Mouse (Mus musculus) gonadal fat pad, adult 2 months (tissue): ENCODE results near the gene Ndrg2. TPM values are rescaled to one million over a fixed set of nuclear protein-coding genes. Genes with fewer than 3 reads are reported as not detected.
"Not testable (repeated sequence)": the region's sequence is repeated elsewhere in the genome, so short reads cannot be mapped to it uniquely, and the experiment has no call there.

Source experiments
- DNase-seq: peaks from one replicate; pipeline ENCODE4 v3.0.0-alpha.2; 2012; ENCODE audit warnings: low read depth
- polyA plus RNA-seq: library from polyadenylated mRNA; depleted of rRNA; stranded (reverse); fragments of >200 nt; gene quantifications from 2 replicates; pipeline ENCODE4 v1.2.3, GENCODE M21; 2012; rRNA removed

Ndrg2 gene
- polyA plus RNA-seq, result 178 and 261 TPM in 2 replicates

DNA sequence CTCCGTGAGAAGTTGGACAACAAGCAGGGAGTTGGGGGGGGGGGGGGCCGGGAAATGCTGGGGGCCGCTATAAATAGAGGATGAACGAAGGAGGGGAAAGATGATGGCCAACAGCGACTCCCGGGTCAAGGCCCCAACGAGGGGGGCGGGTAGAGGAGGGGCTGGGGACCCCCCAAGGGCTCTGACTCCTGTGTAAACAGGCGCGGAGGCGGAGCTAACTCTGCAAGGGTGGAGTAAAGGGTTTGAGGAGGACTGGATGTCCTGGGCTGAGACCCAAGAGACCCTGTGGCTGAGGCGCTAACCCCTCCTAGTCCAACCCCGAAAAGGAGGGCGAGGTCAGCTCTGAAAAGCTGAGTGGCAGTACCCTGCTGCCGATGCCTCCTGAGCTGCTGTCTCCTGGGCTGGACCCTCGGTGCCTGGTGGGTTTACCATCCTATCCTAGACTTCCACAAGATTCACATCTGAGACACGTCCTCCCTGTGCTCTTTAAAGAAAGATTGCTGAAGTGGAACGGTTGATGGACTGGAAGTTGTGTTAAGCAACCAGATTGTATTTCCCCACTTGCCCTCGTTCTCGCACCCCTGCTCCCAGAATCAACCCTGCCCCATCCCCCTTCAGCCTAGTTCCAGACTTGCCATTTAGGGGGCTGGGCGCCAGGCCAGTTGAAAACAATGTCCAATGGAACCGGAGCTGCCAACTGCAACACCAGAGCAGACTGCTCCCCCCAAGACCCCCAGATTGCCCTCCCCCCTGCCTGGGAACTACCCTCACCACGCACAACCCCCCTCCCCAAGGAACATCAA lies at the start of gene Ndrg2:
TSS of gene Ndrg2 (minus strand) at position 199 of the 803 bp plus-strand sequence.
- DNase-seq, result no peak

DNA sequence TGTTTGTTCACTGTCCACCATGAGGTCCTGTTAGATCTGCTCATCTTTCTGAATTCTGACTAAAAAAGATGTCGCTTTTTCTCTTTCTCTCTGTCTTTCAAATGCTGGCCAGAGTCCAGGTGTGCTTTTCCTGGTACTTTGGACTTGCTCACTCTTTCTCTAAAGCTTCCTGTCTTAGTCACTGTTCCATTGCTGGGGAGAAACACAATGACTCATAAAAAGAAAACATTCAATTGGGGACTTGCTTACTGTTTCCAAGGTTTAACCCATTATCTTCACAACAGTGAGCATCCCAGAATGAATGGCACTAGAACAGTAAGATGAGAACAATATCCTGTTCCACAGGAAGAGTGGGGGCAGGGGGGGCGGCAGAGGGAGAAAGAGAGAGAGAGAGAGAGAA lies 46.4 kb upstream of the Ndrg2 start:
- no peak for DNase-seq

DNA sequence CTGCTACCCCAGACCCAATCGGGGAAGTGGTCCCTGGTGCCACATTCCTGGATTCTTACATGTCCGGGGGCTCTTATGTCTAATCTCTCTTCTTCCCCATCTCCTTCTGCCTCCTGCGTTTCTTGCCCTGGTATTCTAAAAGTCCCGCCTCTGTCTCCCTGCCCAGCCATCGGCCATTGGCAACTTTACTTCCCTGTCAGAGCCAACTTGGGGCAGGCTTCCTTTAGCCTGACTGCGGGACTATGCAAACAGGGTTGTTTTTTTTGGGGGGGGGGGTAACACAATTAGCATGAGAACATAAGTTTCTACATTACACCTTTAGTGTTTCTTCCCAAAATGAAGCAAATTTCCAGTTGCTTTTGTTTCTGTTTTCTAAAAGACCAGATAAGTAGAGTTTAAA lies 29.4 kb upstream of the Ndrg2 start:
- DNase-seq, result no peak

DNA sequence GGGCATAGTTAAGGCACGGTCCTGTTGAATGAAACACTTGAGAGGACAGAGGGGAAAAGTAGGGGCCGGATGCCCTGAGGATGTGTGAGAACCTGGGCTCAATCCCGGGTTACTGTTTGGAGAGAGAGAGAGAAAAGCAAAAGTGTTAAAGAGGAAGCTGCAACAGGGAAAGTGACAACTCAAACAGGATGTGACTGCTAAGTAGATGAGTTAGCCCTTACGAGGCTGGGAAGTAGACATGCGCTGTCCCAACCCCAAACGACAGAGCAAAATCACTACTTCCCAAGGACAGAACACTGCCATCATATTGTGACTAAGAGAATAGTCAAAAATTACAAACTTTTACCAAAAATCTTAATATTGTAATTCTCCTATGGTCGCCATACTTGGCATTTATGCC lies 28.3 kb upstream of the Ndrg2 start:
- DNase-seq, result no peak

DNA sequence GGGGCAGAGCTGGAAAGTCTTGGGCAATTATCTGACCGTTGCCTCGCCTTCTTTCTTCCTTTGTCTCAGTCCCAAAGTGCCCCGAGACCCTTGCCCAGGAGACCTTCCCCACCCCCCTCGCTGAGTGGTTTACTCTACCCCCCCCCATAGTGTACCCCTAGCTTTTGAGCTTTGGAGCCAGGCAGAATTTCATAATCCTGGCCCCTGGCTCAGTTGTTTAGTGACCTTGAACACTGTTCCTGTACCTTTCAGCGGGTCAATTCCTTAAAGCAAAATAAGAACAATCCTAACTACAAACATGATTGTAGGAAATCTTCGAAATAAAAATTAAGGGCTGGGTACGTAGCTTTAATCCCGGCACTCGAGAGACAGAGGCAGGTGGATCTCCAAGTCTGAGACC lies 27.6 kb upstream of the Ndrg2 start:
- no peak for DNase-seq

DNA sequence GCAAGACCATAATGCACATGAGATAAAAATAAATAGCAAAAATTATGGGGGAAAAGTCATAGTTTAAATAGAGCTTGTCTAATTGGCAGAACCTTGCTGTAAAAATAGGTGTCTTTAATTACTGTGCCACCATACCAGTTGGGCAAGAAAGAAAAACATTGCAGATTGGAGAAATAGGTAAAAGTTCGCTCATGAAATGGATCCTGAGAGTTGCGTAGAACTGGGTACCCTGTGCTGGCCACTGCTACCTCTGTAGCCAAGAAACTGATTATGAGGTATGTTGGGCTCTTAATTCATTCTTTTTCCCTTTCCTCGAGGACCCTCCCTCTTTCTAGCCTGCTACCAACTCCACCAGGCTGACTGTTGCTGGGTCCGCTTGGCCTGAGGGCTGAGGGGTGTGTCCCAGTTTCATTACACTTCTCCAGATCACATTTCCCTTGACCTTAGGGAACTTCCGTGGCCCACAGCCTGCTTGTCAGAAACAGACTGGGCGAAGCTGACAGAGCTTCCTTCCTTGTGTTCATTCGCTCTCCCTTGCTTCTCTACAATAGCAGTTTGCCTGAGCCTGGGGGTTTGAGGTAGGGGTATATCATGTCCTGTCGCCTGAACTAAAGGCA lies 27.1 kb upstream of the Ndrg2 start:
- DNase-seq, result no peak

DNA sequence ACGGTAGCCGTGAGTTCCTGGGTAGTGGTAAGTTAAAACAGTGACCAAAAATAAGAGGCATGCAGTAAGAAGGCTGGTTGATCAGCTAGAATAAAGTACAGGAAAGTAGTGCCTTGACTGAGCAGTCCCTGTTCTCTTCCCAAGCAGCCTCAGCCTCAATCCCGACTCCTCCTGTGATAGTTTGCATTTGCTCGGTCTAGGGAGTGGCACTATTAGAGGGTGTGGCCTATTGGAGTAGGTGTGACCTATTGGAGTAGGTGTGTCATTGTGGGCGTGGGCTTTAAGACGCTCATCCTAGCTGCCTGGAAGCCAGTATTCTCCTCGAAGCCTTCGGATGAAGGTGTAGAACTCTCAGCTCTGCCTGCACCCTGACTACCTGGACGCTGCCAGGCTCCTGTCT lies 25.0 kb upstream of the Ndrg2 start:
- DNase-seq, result no peak

DNA sequence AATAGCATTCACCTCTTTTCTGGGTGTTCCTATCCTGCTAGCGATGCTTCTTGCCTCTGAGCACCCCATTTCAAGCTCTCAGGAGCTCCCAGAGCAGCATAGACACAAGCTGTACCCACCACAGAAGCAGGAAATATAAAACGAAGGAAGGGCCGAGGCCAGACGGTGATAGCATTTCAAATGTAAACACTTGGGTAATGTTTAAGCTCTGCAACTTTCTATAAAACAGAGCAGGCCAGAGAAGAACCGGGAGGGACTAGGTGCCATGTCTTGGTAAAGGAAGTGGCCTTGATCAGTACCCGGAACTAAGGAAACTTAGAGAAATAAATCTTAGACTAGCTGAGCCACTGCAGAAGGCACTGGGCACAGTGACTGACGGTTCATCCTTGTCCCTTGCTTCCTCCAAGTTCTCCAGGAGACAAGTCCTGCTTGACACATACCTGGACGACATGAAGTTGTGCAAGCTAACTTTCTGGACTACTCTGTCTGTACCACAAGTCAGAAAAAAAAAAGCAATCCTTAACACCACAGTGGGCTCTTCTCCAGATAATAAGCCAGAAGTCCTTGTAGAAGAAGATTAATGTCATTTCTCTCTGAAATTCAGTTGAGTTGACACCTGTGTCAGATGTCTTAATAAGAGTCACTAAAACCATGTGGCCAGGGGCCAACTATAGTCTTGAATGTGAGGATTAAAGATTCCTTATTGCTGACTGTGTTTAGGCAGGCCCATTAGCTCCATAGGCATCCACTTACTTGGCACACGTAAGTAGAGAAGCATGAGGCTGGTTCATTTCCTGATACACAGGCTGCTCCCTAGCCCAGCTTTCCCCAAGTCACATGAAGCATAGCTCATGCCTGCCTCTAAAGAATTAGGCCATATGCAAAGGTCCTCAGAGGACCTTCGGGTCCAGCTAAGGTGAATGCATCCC lies 18.4 kb upstream of the Ndrg2 start:
- DNase-seq, result peak; percentile 99

DNA sequence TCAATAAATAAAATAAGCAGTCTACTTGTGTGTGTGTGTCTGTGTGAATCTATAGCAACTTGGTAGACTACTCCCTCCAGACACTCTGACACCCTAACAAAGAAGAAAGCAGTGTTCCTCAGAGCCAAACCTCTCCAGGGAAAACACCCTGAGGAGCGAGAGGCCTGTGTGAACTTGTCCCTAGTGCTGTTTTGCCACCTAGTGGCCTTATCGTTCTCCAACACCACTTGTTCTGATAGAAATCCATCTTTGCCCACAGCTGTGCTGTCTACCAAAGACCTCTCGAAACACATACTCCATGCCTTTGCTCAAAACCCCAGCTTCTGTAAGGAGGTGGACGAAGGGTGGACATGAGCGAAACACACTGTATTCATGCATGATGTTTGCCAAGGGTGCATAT lies 16.9 kb upstream of the Ndrg2 start:
- DNase-seq, result no peak

DNA sequence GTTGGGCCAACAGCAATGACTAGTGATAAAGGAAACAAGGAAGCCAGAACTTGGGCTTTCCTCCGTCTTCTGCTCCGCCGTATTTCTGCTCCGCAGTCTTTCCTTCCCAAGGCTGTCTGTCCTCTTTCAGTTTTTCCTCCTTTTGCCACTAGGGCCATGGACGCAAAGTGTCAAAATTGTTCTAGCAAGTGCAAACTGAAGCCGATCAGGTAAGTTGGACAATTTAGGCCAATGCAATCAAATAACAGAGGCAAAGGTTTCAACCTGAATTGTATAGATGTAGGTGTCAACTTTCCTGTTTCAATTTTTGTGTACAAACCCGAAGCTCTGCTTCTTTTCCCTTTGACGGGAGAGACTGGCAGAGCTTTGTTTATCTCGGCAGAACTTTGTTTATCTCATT lies 16.0 kb upstream of the Ndrg2 start:
- DNase-seq, result no peak

DNA sequence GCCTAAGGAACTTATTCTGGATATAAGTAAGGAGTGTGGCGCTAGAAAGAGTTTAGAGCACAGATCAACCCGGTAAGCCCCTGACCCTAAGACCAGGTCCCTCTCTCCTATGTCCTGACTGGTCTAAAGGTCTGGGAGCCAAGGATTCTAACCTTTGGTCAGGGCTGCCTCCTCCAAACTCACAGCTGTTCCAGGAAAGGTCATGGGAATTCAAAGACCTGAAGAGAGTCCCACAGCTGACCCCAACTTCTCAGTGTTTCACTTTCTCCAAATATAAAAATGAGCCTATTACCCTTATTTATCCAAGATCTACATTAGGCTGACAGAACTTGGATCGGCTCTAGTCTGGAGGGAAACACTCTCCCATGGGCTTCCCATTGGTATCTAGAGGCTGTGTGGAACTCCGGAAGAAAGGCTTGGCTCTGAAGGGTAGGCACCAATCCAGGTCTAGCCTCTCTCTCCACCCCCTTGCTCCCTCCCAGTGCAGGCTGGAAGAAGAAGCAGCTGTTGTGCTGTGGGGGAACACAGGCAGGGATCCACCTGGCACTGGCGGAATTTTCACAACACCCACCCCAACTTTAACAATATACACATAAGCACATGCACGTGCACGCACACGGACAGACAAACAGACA lies 15.5 kb upstream of the Ndrg2 start:
- no peak for DNase-seq

DNA sequence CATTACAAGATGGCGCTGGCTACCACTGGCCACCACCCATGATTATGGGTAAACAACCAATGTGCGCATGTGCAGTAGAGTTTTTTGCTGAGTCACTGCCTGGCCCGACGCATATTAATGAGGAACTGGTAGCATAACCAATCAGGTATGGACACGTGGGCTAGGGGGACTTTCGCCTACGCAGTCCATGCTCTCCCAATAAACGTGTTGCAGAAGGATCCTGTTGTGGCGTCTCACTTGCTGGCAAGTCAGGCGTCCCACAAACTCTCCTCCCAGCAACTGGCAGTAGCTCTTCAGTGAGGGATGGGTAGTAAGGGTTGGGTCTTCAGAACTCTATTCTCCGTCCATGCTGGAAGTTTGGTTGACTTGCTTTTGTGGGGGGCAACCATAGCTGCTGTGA lies 13.0 kb upstream of the Ndrg2 start:
- not testable (repeated sequence) for DNase-seq

DNA sequence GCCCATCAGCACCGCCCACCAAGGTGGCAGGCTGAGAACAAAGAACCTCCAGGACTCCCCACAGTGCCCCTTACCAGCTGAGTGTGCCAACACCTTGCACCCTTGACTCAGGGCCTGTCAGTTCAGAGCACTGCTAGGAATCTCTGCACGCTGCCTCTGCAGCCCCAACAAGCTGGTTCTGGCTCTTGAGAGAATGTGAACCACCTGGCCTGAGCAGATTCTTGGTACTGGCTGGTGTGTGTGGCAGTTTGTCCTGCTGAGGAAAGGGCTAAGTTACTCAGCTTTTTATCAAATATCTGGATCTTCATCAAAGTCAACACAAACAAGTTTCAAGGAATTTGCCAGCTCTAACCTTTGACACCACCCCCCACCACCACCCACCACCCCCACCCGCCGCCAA lies 9.5 kb upstream of the Ndrg2 start:
- no peak for DNase-seq

DNA sequence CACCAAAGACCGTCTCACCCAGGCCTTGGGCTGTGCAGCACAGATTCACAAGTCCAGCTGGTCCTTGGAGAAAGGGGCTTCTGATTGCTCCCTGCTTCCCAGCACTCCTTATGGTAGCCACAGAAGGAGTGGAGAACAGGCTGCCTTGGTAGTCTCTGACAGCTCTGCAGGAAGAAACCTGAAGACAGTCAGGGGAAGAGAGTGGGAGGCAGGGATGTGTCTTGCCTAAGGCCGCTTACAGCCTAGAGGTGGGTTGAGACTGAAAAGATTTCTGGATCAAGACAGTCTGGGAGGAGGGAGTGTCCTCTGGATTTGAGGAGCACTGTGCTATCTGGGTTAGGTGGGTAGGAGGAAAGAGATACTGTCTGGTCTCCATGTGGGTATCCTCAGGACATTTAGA lies 9.0 kb upstream of the Ndrg2 start:
- no peak for DNase-seq

DNA sequence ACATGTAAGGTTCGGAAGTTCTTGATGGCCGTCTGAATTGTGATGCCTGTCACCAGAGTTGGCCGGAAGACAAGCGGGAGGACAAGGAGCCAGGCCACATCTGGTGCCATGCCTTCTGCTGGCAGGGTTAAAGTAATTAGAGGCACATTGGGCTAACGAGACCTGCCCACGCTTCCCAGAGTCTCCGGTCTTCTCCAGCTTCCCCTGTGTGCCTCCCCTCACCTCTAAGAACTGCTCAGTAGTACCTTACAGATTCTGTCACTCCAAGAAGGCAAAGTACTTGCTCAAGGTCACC lies 8.6 kb upstream of the Ndrg2 start, which contains the start of gene Rnase13:
TSS of gene Rnase13 (minus strand) at position 203 of the 295 bp plus-strand sequence.
- no peak for DNase-seq

DNA sequence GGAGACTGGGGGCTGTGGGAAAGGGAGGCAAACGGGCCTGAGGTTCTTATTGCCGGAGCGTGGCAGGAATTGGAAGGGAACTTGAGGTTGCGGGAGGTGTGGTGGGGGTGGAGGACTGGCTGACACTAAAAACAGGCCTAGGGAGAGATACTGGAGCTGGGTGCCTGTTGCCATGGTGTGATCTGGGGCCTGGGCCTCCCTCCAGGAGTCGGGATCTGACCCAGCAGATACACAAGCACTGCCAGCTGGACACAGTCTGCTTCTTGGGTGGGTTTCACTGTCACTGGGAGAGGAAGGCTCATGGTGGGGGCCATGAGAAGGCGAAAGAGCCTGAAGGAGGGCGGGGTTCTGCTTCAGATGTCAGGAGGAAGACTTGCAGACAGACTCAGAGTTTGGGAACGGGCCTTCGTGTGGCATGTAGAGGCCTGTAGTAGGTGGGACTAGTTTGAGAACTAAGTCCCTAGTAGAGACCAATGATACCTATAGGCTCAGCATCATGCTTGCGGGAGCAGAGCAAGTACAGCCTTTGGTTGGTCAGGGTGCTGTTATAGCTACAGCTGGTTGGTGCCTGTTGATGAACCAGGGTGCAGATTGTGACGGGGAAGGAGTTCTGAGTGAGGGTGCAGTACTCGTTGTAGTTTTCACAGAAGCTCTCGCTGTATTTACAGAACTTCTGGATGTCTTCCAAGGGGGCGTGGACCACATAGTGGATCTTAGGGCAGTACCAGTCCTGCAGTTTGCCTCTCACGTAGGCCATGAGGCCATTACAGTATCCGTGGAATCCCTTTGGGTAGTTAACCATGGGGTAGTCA lies 8.0 kb upstream of the Ndrg2 start:
- no peak for DNase-seq

DNA sequence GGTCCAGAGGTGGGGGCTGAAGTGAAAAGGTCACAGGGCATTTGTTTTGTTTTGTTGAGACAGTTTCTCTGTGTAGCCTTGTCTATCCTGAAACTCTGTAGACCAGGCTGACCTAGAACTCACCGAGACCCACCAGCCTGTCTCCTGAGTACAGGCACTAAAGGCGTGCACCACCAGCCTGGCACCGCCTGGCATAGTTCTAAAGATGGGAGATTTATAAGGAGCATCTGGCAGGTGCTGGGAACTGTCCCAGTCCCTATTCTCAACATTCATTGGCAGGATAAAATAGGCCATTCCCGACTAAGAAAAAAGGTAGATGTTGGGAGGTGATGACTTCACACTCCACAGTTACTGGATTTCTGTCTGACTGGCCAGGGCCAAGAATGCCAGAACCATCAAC lies 5.0 kb upstream of the Ndrg2 start:
- DNase-seq, result no peak

DNA sequence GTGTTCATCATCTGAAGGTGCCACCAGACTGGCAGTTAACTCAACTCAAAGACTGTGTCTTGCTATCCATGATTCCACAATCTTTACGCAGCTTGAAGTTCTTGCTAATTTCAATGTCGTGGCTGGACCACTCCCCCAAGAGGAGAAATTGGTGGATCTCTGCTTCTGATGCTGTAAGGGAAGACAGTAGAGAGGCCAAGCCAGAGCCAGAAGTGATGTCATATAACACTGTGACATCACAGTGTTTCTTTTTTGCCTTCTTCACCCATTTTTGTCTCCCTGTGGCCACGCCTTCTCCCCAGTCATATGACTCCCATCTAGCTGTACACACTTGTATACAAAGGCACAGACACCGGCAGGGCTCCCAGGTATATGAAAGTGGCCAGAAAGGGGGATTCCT lies 4.2 kb upstream of the Ndrg2 start, which contains the start of gene Tppp2:
TSS of gene Tppp2 (plus strand) at position 301 of the 400 bp plus-strand sequence.
- DNase-seq, result no peak

DNA sequence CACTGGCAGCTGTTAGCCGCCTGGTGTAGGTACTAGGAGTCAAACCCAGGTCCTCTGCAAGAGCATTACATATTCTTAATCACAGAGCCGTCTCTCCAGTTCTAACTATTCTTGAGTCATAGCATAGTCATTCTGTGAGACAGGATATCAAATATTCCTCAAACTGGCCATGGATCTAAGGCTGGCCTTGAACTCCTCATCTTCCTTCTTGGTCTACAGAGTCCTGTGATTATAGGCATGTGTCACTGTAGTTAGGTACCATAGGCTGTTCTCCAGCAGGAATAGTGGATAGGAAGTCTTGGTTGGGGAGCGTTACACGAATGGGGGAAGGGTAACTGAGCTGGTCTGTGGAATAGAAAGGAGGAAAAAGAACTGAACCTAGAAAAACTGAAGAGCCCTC lies 2.6 kb upstream of the Ndrg2 start:
- DNase-seq, result no peak

DNA sequence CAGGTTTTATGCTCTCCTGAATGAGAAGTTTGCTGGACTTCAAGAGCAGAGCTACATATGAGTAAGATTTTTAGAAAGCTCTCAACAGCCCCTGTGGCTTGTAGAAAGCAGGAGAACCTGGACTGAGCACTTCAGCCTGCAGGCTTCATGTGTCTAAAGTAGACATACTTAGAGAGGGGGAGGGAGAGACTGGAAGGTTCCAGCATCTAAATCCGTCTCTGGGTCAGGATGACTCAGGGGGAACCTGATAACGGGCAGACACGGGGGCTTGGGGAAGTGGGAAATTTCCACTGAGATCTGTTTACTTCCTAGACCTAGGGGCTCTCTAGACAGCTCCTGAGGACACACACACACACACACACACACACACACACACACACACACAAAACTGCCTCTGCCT lies 1.1 kb upstream of the Ndrg2 start:
- no peak for DNase-seq
